Mouse (Mus musculus): ENCODE data around the gene Romo1. TPM values are rescaled to one million over a fixed set of nuclear protein-coding genes. Genes with fewer than 3 reads are reported as not detected.
"Not testable (repeated sequence)": the region's sequence is repeated elsewhere in the genome, so short reads cannot be mapped to it uniquely, and the experiment has no call there.

Gene Romo1
- polyA plus RNA-seq, 1 experiment = 723 TPM

- H3K4me1 ChIP-seq (ENCODE audit: control insufficient read depth, insufficient read depth, insufficient read length, low read length) = no peaks in the 10 kb centered on the region
- no peak overlapping the region for H3K4me3 ChIP-seq (ENCODE audit: insufficient read depth, low read depth, low read length)
- H3K27ac ChIP-seq (replicated peaks; ENCODE audit: low read depth, low read length) = no peak overlapping the region
These were observed 7.7 kb downstream of the Romo1 start for GRCm38 (mm10) chr2:156151538-156151937.

- no peak overlapping the region for H3K27ac ChIP-seq (replicated peaks; ENCODE audit: low read depth, low read length)
- no peak overlapping the region for H3K4me3 ChIP-seq (ENCODE audit: insufficient read depth, low read depth, low read length)
- H3K4me1 ChIP-seq (ENCODE audit: control insufficient read depth, insufficient read depth, insufficient read length, low read length) = no peaks in the 10 kb centered on the region
These were observed 21.6 kb downstream of the Romo1 start for GRCm38 (mm10) chr2:156165478-156165877.

DNA sequence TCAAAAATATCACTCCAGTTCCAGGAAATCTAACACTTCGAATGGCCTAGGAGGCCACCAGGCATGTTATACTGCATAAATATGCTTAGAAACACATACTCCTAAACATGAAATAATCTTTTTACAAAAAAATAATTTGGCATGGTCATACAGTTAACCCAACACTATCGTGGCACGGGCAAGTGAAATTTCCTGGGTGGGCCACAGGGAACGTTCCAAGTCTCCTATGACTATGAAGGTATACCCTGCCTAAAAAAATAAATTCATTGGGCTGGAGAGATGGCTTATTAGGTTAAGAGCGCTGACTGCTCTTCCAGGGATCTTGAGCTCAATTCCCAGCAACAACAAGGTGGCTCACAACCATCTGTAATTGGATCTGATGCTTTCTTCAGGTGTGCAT lies 22.7 kb downstream of the Romo1 start:
- Histone ChIP-seq H3K4me1 (ENCODE audit: control insufficient read depth, insufficient read depth, insufficient read length, low read length) (no peaks in the 10 kb centered on the region), H3K4me3 (ENCODE audit: insufficient read depth, low read depth, low read length) (no peak overlapping the region), H3K27ac (replicated peaks; ENCODE audit: low read depth, low read length) (no peak overlapping the region)

DNA sequence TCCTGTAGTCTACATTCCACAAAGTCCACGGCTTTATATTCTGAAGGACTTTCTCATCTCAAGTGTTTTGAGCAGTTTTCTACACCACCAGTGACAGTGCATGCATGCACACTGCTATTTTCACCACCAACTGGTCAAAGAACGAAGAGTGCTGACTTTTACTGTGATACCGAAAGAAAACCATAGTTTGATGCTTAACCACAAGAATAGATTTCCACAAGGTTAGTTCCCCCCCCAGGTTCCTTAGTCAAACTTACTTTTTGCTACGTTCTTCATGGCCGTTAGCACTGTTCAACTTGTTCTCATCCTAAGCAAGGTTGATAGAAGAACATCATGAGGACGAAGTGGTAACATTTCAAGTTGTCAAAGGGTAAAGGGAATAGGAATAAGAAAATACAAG lies 33.2 kb downstream of the Romo1 start:
- peaks cover 9% of the 10 kb centered on the region; the same call in 1 of the 2 replicates for H3K4me1 ChIP-seq (ENCODE audit: control insufficient read depth, insufficient read depth, insufficient read length, low read length)
- no peak overlapping the region for H3K4me3 ChIP-seq (ENCODE audit: insufficient read depth, low read depth, low read length)
- no peak overlapping the region for H3K27ac ChIP-seq (replicated peaks; ENCODE audit: low read depth, low read length)

- Histone ChIP-seq H3K4me1 (ENCODE audit: control insufficient read depth, insufficient read depth, insufficient read length, low read length) (peaks cover 9% of the 10 kb centered on the region; the same call in 1 of the 2 replicates), H3K4me3 (ENCODE audit: insufficient read depth, low read depth, low read length) (peak overlapping the region; percentile 30), H3K27ac (replicated peaks; ENCODE audit: low read depth, low read length) (no peak overlapping the region)
These were observed 33.8 kb downstream of the Romo1 start for GRCm38 (mm10) chr2:156177651-156178050.

DNA sequence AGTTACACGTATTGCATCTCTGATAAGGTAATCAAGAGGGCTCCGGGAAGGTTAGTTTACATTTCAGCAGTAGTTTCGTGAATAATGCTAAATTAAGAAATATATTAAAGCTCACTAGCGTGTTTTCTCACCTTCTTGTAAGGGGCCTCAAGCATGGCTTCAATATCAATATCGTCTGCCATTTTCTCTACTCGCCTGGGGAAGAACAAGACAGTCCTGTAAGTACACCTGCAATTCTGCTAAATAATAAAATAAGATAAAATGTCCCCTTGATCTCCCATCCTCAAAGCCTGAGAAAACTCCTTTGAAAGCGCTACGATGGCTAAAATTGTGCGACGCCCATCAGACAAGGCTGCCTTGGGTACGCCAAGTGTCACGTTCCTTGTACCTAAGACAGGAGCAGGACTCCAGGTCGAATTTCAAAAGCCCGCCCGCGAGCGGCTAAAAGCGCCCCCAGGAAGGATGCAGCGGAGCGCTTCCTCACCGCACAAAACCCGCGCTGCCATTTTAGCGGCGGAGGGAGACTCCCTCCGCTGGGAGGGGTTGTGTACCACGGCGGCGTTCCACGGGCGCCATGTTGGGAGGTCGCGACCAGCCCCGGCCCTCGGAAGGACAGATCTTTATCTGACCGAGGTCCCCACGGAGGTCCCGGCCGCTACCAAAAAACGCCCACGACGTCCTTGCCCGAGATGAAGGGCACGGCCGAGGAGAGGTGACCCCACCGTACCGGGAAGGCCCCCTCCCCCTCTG lies 35.4 kb downstream of the Romo1 start:
- Histone ChIP-seq H3K27ac (replicated peaks; ENCODE audit: low read depth, low read length) (peak overlapping the region; percentile 100), H3K4me1 (ENCODE audit: control insufficient read depth, insufficient read depth, insufficient read length, low read length) (peaks cover 9% of the 10 kb centered on the region; the same call in 1 of the 2 replicates), H3K4me3 (ENCODE audit: insufficient read depth, low read depth, low read length) (peak overlapping the region; percentile 100)

GRCm38 (mm10) chr2:156179796-156180093 lies 35.9 kb downstream of the Romo1 start:
- peaks cover 9% of the 10 kb centered on the region; the same call in 1 of the 2 replicates for H3K4me1 ChIP-seq (ENCODE audit: control insufficient read depth, insufficient read depth, insufficient read length, low read length)
- peak overlapping the region; percentile 100 for H3K4me3 ChIP-seq (ENCODE audit: insufficient read depth, low read depth, low read length)
- H3K27ac ChIP-seq (replicated peaks; ENCODE audit: low read depth, low read length) = peak overlapping the region; percentile 100

DNA sequence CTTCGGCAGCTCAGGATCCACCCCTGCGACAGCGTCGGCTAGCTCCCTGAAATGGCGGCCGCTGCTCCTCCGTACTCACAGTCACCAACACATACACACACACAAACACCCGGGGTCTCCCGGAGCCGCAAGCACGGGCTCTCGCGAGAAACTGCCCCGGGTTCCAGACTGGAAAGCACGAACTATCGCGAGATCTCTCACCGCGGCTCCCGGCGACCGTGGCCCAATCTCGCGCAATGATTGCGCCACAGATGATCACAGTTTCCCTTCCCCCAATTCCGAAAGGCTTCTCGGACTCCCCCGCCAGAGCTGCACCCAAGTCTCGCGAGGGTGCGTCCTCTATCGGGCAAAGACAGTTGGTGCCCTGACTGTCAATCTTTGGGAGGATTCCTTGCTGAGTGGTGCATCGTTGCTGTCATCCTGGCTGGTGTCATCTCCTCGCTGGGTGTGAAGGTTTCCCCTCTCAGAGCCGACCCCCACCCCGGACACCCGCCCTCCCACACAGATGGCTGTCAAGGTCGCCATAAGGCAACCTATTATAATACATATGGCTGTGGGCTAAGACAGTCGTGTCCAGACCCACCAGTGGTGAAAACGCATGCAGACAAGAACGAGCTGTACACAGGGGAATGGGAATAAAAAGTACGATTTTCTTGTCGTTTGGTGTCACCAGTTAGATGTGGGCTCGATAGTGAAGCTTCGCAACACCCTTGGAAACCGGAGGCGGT lies 36.4 kb downstream of the Romo1 start, which contains the start of gene Rbm39:
Gene Rbm39 (minus strand): TSS at position 145 of the 728 bp plus-strand sequence.
- Histone ChIP-seq H3K4me1 (ENCODE audit: control insufficient read depth, insufficient read depth, insufficient read length, low read length) (peaks cover 9% of the 10 kb centered on the region; the same call in 1 of the 2 replicates), H3K27ac (replicated peaks; ENCODE audit: low read depth, low read length) (peak within 1 kb of the TSS; percentile 100), H3K4me3 (ENCODE audit: insufficient read depth, low read depth, low read length) (peak within 1 kb of the TSS; percentile 100)

GRCm38 (mm10) chr2:156180824-156181590 lies 37.2 kb downstream of the Romo1 start:
- Histone ChIP-seq H3K27ac (replicated peaks; ENCODE audit: low read depth, low read length) (peak overlapping the region; percentile 98), H3K4me3 (ENCODE audit: insufficient read depth, low read depth, low read length) (peak overlapping the region; percentile 81), H3K4me1 (ENCODE audit: control insufficient read depth, insufficient read depth, insufficient read length, low read length) (peaks cover 9% of the 10 kb centered on the region; the same call in 1 of the 2 replicates)

DNA sequence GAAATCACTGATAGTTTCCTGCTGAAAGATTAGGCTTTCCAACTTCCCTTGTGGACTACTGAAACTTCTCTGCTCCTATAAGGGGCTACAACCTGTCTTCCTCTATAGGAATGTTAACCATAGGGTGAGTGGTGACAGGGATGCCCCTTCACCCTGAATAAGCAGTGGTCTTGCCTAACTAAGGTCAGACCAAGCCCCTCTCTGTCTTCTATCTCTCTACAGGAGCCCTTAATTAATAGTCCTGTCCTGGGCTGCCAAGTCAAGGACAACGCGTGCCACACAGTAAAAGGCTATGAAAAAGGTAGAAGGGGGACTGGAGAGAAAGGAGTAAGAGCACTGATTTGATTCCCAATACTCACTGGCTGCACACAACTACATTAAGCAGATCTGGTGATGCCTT lies 37.8 kb downstream of the Romo1 start:
- Histone ChIP-seq H3K4me3 (ENCODE audit: insufficient read depth, low read depth, low read length) (no peak overlapping the region), H3K27ac (replicated peaks; ENCODE audit: low read depth, low read length) (0 out of 2 replicates have a peak overlapping the region, but pooled peaks have one; percentile 7)

GRCm38 (mm10) chr2:156189241-156189640 lies 45.4 kb downstream of the Romo1 start:
- not testable (repeated sequence) for H3K27ac ChIP-seq (replicated peaks; ENCODE audit: low read depth, low read length); H3K4me1 ChIP-seq (ENCODE audit: control insufficient read depth, insufficient read depth, insufficient read length, low read length)

More for the DNA sequence above, 37.8 kb downstream of the Romo1 start:
- peaks cover 9% of the 10 kb centered on the region; the same call in 1 of the 2 replicates for H3K4me1 ChIP-seq (ENCODE audit: control insufficient read depth, insufficient read depth, insufficient read length, low read length)

GRCm38 (mm10) chr2:156190004-156190896 lies 46.4 kb downstream of the Romo1 start:
- peak overlapping the region; percentile 69 for H3K27ac ChIP-seq (replicated peaks; ENCODE audit: low read depth, low read length)
- H3K4me1 ChIP-seq (ENCODE audit: control insufficient read depth, insufficient read depth, insufficient read length, low read length) = peaks cover 6% of the 10 kb centered on the region; the same call in 1 of the 2 replicates
- no peak overlapping the region for H3K4me3 ChIP-seq (ENCODE audit: insufficient read depth, low read depth, low read length)

More at GRCm38 (mm10) chr2:156189241-156189640, 45.4 kb downstream of the Romo1 start:
- not testable (repeated sequence) for H3K4me3 ChIP-seq (ENCODE audit: insufficient read depth, low read depth, low read length)

DNA sequence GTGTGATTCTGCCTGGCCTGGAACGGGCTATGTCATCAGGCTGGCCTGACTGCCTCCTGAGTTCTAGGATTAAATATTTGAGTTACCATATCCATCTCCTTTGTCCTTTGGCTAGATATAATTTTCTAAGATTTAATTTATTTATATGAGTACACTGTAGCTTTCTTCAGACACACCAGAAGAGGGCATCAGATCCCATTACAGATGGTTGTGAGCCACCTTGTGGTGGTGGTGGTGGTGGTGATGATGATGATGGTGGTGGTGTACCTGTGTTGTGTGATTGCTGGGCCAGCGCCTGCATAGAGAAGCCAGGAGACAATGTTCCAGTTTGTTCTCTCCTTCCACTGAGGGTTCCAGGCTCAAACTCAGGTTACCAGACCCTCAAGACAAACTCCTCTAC lies 47.7 kb downstream of the Romo1 start:
- no peak overlapping the region for H3K27ac ChIP-seq (replicated peaks; ENCODE audit: low read depth, low read length)

GRCm38 (mm10) chr2:156192068-156192467 lies 48.2 kb downstream of the Romo1 start:
- H3K4me3 ChIP-seq (ENCODE audit: insufficient read depth, low read depth, low read length) = no peak overlapping the region
- no peak overlapping the region for H3K27ac ChIP-seq (replicated peaks; ENCODE audit: low read depth, low read length)
- peaks cover 9% of the 10 kb centered on the region; the same call in 1 of the 2 replicates for H3K4me1 ChIP-seq (ENCODE audit: control insufficient read depth, insufficient read depth, insufficient read length, low read length)

More for the DNA sequence above, 47.7 kb downstream of the Romo1 start:
- Histone ChIP-seq H3K4me3 (ENCODE audit: insufficient read depth, low read depth, low read length) (no peak overlapping the region), H3K4me1 (ENCODE audit: control insufficient read depth, insufficient read depth, insufficient read length, low read length) (peaks cover 9% of the 10 kb centered on the region; the same call in 1 of the 2 replicates)
